Mouse (Mus musculus) lung, postnatal 4 days (tissue): ENCODE measurements around the gene Eef2k.
A peak's percentile ranks its signal among the peaks of the same experiment; 100 is the strongest.

Experiments
- DNase-seq, 2 experiments: peaks; one replicate each; pipeline ENCODE4 v3.0.0; 2021

Gene Eef2k

DNA sequence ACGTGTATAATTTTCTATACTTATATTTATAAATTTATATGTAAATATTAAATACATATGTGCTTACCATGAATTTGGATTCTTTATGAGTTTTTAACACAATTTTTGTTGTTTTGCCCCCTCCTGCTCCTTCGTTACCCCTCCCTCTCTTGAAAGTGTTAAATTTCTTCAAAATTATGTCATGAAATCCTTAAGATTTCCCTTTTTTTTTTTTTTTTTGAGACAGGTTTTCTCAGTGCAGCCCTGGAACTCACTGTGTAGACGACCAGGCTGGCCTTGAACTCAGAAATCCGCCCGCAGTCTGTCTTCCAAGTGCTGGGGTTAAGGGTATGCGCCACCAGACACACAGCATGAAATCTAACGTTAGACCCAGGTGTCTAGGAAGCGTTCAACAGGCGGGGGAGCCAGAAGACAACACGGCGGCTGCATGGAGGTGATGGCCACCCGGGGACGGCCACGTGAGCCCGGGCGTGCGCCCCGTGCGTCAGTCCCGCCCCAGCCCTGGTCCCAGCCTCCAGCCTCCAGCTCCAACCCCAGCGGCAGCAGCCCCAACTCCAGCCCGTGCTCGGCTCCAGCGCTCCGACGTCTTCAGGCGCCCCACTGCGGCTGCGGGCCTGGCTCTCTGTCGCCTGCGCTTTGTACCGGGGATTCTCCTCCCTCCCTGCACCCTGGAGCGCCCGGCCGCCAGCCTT lies at the start of gene Eef2k:
Gene Eef2k, plus strand, starts transcription at position 487 of the 692 bp plus-strand sequence.
- DNase-seq, result peak; percentile 90 to 92

DNA sequence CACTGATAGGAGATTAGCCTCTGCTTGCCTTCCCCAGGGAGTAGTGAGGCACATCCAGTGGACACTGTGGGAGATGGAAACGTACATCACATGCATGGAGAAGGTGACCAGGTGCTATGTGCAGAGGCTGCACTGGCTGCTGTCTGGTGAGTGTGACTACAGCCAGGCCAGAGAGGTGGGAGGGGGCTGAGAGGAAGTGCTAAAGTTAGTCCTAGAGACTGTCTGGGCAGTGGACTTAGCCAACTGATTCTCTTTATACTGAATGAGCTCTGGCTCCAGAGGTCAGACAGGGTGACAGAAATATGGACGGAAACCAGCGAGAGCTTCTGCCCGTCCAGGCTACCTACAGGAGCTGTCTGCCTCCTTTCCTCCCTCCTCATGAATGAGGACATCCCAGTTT lies 47.1 kb upstream of the Eef2k start:
- DNase-seq, result no peak

GRCm38 (mm10) chr7:120796369-120796768 lies 46.3 kb upstream of the Eef2k start:
- DNase-seq, result no peak

GRCm38 (mm10) chr7:120803268-120803667 lies 39.4 kb upstream of the Eef2k start:
- DNase-seq, result no peak

- DNase-seq, result peak in 1 of 2 experiments; percentile 26
Observed at GRCm38 (mm10) chr7:120809705-120810104, 32.9 kb upstream of the Eef2k start.

DNA sequence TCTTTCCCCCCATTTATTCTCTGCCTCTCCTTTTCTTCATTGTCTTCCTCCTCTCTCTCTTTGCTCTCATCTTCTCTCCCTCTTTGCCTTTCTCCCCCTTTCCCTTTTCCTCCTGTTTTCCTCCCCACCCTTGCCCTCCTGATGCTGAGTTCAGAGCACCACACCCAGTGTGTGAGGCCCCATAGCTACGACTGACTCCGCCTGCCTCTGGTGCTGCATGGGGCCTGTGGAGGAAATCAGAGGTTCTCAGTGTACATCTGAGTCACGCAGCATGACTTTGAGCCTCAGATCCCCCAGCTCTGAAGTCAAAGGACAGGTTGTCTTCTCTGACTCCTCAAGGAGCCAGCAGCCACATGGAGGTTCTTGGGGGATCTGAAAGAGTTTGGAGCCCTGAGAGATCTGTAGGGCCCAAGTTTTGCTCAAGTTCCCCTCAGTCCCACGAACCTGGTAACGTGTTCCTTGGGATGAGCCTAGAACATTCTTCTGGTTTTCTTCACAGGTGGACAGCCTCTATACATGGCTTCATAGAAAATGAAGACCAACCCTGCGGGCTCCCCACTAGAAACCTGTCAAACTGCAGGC lies 30.7 kb upstream of the Eef2k start, which contains the start of gene Gm5737:
Gene Gm5737, plus strand, starts transcription at position 532 of the 582 bp plus-strand sequence.
- DNase-seq, result no peak

GRCm38 (mm10) chr7:120817552-120817951 lies 25.1 kb upstream of the Eef2k start:
- no peak for DNase-seq

GRCm38 (mm10) chr7:120819386-120819785 lies 23.2 kb upstream of the Eef2k start:
- no peak for DNase-seq

DNA sequence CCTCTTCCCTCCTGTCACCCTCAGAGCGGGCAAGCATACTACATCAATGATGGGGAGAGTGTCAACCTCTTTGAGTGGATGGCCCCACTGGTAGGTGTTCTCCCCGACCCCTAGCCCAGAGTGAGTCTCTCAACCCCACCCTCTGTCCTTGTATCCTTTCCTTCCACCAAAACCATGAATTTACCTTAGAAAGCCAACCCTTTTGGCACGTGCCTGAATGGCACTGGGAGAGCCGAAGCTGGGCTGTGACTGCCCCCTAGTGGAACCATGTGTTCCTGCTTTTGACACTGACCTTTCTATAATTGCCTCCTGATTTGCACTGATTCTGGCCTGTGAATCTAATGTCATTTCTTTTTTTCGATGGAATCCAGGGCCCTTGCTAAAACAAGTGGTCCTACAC lies 19.4 kb upstream of the Eef2k start:
- DNase-seq, result peak; percentile 44 to 69

- DNase-seq, result no peak
Observed at GRCm38 (mm10) chr7:120825097-120825496, 17.5 kb upstream of the Eef2k start.

DNA sequence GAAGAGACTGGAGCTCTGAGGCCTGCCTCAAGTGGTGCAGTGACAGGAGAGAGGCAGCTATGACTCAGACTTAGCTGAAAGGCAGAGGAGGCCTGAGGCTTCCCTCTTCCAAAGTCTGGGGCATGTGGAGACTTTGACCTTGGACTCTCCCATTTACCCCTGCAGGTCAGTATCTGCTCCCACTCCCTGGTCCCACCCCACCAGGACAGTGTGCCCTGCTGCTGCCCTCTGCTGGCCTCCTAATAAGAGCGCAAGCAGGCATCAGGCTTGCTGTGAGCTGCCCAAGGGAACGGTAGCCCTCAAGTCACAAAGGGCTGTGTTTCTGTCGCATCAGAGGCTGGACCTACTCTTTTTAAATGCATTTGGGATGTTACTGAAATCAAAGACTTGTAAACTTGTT lies 16.2 kb upstream of the Eef2k start:
- peak; percentile 40 to 58 for DNase-seq

DNA sequence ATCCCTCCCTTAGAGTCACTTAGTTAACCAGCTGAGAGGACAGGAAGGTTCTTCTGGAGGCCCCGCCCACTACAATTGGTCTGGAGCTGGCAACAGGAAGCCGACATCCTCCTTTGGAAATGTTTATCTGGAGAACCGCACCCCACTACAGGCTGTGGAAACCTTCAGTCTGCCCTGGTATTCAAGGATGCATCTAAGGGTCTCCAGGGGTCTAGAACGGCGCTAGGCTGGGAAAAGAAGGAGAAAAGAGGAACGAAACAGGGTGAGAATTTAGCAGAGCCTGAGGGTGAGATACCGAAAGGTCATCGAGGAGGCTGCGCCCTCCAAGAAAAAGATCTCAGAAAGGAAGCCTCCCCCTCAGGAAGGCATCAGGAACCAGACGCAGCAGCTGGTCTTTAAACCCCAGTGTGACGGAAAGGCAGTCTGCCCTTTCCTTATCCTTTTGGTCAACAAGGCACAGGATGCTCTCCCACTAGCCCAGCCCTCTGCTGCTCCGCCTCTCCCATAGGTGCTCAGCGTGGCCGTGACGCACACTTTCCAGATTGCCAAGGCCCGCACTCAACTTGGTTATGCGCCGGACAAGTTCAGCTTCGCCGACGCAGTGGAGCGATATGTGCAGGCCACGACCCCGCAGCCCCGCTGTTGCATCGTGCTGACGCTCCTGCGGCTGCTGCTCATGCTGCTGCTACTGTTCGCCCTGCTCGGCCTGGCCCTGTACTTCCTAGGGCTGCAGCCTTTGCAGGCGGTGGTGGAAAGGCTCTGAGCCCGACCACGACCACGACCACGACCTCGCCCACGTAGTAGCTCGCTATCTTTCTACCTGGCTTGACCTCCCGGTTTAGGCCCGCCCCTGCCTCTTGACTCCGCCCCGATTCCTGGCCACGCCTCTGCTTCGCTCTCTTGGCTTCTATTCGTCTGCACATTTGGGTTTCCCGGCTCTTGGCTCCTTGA lies 11.9 kb upstream of the Eef2k start:
- DNase-seq, result peak; percentile 82

DNA sequence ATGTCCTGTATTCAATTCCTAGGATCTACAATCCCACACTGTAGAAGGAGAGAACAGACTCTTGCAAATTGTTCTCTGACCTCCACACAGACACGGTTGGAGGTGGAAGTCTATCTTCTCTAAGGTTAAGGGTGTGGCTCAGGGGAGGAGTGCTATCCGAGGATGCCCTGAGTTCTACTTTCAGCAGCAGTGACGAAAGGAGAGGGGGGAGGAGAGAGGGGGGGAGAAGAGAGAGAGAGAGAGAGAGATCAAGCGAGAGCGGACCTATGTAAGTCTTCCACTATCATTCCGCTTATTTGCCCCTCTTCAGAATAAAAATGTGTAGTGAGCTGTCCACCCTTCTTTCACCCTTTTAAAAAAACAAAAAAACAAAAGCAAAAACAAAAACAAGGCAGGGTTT lies 8.2 kb upstream of the Eef2k start:
- DNase-seq, result no peak

DNA sequence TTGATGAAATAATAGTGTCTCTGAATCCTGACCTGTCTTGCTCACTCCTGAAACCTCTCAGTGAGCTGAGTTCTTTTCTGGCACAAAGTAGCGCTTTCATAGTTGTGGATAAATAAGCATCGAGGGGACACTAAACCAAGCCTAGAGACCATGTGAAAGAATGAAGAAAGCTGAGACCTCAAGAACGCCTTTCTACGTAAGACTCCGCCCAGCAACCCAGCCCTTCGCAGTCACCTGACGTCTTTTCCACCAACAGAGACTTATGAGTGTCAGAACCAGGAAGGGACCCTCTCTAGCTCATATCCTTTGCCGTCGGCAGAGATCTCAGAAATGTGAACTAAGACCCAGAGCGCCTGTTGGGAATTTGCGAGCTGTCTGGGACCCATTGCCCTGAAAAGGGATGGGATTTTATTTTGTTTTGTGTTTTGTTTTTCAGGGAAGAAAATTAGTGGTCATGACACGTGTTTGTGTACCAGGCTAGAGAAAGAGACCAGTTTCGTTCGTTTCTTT lies 7.7 kb upstream of the Eef2k start:
- DNase-seq, result peak; percentile 76 to 78

DNA sequence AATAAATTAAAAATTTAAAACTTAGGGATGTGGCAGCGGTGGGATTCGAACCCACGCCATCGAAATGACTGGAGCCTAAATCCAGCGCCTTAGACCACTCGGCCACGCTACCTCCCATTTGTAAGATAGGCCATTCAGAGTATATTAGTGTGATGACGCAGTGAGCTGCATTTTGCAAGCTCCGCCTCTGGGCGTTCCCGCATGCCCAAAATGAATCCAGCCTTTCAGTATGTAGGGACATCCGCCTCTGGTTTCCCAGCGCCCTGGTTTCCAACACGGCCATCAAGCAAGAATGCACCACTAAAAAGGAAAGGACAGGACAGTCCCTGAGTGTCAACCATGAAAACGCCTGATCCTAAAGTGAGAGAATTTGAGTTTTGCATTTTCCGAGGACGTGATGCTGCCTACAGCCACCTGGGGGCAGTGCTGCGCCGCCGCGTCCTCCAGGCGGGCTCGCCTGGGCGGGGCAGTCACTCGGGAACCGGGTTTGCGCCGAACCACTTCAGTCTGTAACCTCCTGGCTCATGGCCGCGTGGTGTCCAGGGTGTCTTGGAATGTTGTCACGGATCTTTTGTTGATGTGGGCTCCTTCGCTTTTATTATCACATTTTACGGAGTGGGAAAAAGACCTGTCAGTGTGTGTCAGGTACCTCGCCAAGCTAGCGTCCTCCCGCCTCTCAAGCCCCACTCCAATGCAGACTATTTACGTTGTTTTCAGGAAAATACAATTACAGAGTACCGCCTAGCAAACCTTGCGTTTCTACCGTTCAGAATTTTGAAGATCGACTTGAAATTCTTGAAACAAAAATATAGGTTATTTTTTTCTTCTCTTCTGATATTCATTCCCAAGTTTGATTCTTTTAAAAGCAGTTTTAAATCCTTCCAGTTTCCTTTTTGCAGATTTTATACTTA lies 6.9 kb upstream of the Eef2k start:
- DNase-seq, result peak; percentile 90 to 96

DNA sequence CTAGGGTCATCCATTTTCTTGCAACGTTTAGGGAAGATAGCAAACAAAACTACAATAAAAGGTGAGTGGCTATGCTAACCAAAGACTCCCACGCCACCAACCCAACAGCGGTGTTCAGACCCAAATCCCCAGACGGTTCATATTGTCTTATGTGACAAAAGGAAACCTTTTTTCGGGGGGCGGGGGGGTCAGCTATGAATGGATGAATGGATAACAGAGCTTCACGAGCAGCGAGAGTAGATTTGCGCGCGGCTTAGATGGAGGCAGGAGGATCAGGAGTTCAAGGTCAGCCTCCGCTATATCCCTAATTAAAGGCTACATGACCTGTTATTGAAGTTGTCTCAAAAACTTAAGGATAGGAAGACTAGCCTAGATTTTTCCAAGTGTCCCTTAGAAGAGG lies 6.3 kb upstream of the Eef2k start:
- DNase-seq, result no peak

DNA sequence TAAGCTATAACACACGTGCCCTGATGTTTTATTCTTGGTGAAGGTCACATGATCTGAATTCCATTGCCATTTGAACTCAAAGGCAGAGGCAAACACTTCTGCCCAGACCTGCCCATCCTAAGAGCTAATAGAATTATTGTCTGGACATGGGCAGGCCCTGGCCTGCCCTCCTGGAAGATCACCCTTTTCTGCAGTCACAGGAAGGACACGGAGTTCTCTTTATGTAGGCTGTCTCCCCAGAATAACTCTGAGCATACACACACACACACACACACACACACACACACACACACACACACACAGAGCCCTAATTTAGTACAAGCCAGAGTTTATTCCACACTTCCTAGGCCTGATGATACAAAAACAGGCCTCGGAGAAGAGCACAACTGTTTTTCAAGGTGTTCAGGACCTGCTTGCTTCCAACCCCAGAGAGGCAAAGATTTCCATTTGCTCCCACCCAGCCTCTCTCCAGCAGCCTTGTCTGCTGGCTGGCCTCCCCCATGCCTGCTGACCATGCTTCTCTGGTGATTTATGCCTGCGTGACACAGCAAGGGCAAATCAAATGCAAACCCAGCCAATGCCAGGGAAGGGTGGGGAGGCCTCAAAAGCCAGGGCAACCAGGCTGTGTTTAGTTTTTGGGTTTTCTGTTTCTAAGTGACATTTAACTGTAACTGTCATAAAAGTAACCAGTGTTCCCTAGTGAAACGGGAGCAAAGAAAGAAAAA lies 4.0 kb upstream of the Eef2k start:
- DNase-seq, result no peak

DNA sequence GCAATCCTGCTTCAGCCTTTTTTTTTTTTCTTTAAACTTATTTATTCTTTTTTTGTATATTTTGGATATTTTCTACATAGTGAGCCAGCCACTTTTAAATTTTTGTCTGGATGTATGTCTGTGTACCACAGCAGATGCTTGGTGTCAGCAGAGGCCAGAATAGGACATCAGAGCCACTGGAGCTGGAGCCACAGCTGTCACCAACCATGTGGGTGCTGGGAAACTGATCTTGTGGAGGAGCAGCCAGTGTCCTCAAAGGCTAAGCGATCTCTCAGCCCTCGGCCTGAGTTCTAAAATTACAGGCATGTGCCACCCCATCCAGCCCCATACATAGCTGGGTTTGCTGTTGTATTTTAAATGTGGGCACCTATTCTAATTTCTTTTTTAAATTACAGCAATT lies 2.8 kb upstream of the Eef2k start:
- DNase-seq, result no peak

GRCm38 (mm10) chr7:120843037-120843621 lies 498 bp downstream of the Eef2k start:
- peak; percentile 86 to 92 for DNase-seq

DNA sequence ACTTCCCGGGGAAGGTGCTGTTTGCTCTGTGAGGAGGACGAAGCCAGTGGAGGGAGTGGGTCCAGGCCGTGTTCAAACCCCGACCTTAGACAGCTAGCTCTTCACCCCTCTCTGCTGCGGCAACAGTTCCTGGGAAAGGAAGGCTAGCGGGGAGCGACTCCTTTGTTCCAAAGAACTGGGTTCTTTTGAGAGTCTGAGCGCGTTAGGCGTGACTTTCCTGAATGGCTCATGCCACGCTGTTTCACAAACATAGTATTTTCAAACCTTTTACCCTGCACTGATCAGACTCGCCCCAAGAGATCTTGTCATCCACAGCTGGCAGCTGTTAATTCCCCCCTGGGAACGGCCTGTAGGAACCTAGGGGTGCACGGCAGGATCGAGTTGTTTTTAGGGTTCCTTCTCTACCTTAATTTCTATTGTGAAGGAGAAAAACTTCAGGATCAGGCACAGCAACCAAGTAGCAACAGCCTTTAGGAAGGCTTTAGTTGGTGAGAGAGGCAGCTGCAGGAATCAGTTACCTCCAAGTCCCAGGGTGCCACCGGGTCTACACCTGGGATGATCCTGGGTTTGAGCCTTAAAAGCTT lies 1.3 kb downstream of the Eef2k start:
- peak in 1 of 2 experiments; percentile 21 for DNase-seq

GRCm38 (mm10) chr7:120844689-120845088 lies 2.1 kb downstream of the Eef2k start:
- DNase-seq, result no peak
